Comparison of ENCODE assay signal across 8 mouse cellular contexts in genomic region chr3:57470981-57471601, GRCm38 (mm10). TPM values are rescaled to one million over a fixed set of nuclear protein-coding genes. Genes with fewer than 3 reads are reported as not detected.
DNase-seq lines count a peak whose midpoint lies in the region; ATAC-seq and TF ChIP-seq lines count a peak whose summit lies in the region.

No protein-coding gene starts in this region.

- H3K9me3 ChIP-seq in liver, embryonic 14.5 days (ENCODE audit: control insufficient read depth, low read length): no peaks in the 10 kb centered on the region
- no peaks in the 10 kb centered on the region for H3K9me3 ChIP-seq in neural tube, embryonic 14.5 days (ENCODE audit: control insufficient read depth, low read length)

- peak overlapping the region; percentile 11; the same call in 1 of the 2 replicates for H3K4me2 ChIP-seq in liver, embryonic 14.5 days (ENCODE audit: low read depth)
- peak overlapping the region; percentile 42 for H3K4me2 ChIP-seq in neural tube, embryonic 14.5 days (ENCODE audit: low read depth, low read length)

- H3K9ac ChIP-seq in liver, embryonic 14.5 days (replicated peaks): no peak overlapping the region
- 0 out of 2 replicates have a peak overlapping the region, but pooled peaks have one; percentile 5 for H3K9ac ChIP-seq in neural tube, embryonic 14.5 days (replicated peaks; ENCODE audit: low read depth, low read length)

- H3K27me3 ChIP-seq in kidney, adult 2 months (replicated peaks; ENCODE audit: control insufficient read depth, insufficient read depth, low read length): no peaks in the 10 kb centered on the region
- no peaks in the 10 kb centered on the region for H3K27me3 ChIP-seq in liver, embryonic 14.5 days (ENCODE audit: control insufficient read depth, insufficient read depth, low read length)
- no peaks in the 10 kb centered on the region for H3K27me3 ChIP-seq in neural tube, embryonic 14.5 days (ENCODE audit: control insufficient read depth, insufficient read depth, low read length)

- no peaks in the 10 kb centered on the region for H3K36me3 ChIP-seq in kidney, adult 2 months (ENCODE audit: control insufficient read depth, insufficient read depth, low read length)
- H3K36me3 ChIP-seq in liver, embryonic 14.5 days (replicated peaks; ENCODE audit: control insufficient read depth, insufficient read depth, low read depth): no peaks in the 10 kb centered on the region
- H3K36me3 ChIP-seq in neural tube, embryonic 14.5 days (ENCODE audit: control insufficient read depth, insufficient read depth, low read length): no peaks in the 10 kb centered on the region

- 22% methylated on average over 15 of the region's 15 CpGs for WGBS in kidney, adult 2 months
- 28% methylated on average over 15 of the region's 15 CpGs for WGBS in liver, embryonic 14.5 days (ENCODE audit: insufficient replicate concordance)
- WGBS in neural tube, embryonic 14.5 days: 2% methylated on average over 15 of the region's 15 CpGs

- no peak for TF ChIP-seq POLR2A in kidney, adult 2 months (IDR thresholded peaks at IDR 0.05; ENCODE audit: low read depth, low read length)

- no peak for TF ChIP-seq EP300 in liver, embryonic 14.5 days (IDR thresholded peaks at IDR 0.05; ENCODE audit: low read depth)

- no peak for ATAC-seq in liver, embryonic 14.5 days (ENCODE audit: insufficient read depth)
- ATAC-seq in neural tube, embryonic 14.5 days (ENCODE audit: low read depth): peak; percentile 48

- H3K4me3 ChIP-seq in kidney, adult 2 months (ENCODE audit: insufficient read depth, low read depth, low read length): peak overlapping the region; percentile 19; the same call in 1 of the 2 replicates
- no peak overlapping the region for H3K4me3 ChIP-seq in liver, embryonic 14.5 days (ENCODE audit: insufficient read depth in 1 of 2, low read depth in 2 of 2, low read length in 2 of 2)
- H3K4me3 ChIP-seq in neural tube, embryonic 14.5 days (ENCODE audit: low read depth, low read length): peak overlapping the region; percentile 1; the same call in 1 of the 2 replicates

- H3K27ac ChIP-seq in kidney, adult 2 months (ENCODE audit: insufficient read depth, low read depth, low read length): peak overlapping the region; percentile 86
- H3K27ac ChIP-seq in liver, embryonic 14.5 days: no peak overlapping the region
- peak overlapping the region; percentile 8; the same call in 1 of the 2 replicates for H3K27ac ChIP-seq in neural tube, embryonic 14.5 days (ENCODE audit: low read depth, low read length)

- peak; percentile 13 to 43 for DNase-seq in cerebellum, postnatal 14 days
- DNase-seq in cerebellum, adult 11 months: no peak
- peak; percentile 71 for DNase-seq in embryo, embryonic 10.5 days (ENCODE audit: low spot score)
- DNase-seq in heart, adult 9 months (ENCODE audit: low spot score in 2 of 2): peak; percentile 35 to 37
- peak; percentile 42 for DNase-seq in kidney, adult 2 months
- DNase-seq in liver, embryonic 14.5 days (ENCODE audit: low read depth in 3 of 3, low spot score in 3 of 3): no peak
- no peak for DNase-seq in spleen, adult 18-20 months

- TF ChIP-seq CTCF in kidney, adult 2 months (conservative IDR thresholded peaks at IDR 0.05; ENCODE audit: insufficient read depth, insufficient read length, low read depth, low read length): no peak
- no peak for TF ChIP-seq CTCF in liver, embryonic 14.5 days (IDR thresholded peaks at IDR 0.05; ENCODE audit: low read depth)

- peaks cover 27% of the 10 kb centered on the region for H3K4me1 ChIP-seq in kidney, adult 2 months (ENCODE audit: control insufficient read depth, insufficient read depth, low read length)
- H3K4me1 ChIP-seq in liver, embryonic 14.5 days (replicated peaks; ENCODE audit: control insufficient read depth in 2 of 2, insufficient read depth in 2 of 2, low read length in 1 of 2): no peaks in the 10 kb centered on the region; a peak in 1 of 4 replicates
- H3K4me1 ChIP-seq in neural tube, embryonic 14.5 days (ENCODE audit: control insufficient read depth, insufficient read depth, low read length): peaks cover 14% of the 10 kb centered on the region

RNA-seq across cellular contexts. Expression of gene Tm4sf4, which starts 46.0 kb away (rescaled TPM):
- 0.30 and 0.70 TPM in 2 replicates for polyA plus RNA-seq in kidney, adult 2 months (2012; rRNA removed)
- polyA plus RNA-seq in liver, embryonic 14.5 days (2012; rRNA removed): 12.4 and 16.1 TPM in 2 replicates
- 34.2 and 38.1 TPM in 2 replicates for polyA plus RNA-seq in liver, embryonic 14.5 days (2014; fragmentation: Nextera tagmentation; extraction: Ambion mirVana)
- 1.5 and 1.6 TPM in 2 replicates for polyA plus RNA-seq in neural tube, embryonic 14.5 days (2014; fragmentation: Nextera tagmentation; extraction: Ambion mirVana)

Comparison
In these comparisons a context has a peak if more than half of its experiments do, and no peak if none do; other contexts are left out.
1. DNase-seq: peak in cerebellum, postnatal 14 days (2 of 2), embryo, embryonic 10.5 days (single experiment), heart, adult 9 months (2 of 2) and kidney, adult 2 months (single experiment); none in cerebellum, adult 11 months (single experiment), liver, embryonic 14.5 days (0 of 3) and spleen, adult 18-20 months (0 of 2).
2. H3K4me3 ChIP-seq: peak in kidney, adult 2 months (single experiment) and neural tube, embryonic 14.5 days (single experiment); none in liver, embryonic 14.5 days (0 of 2).